Mouse (Mus musculus) cortical plate, adult 2 months (tissue): ENCODE measurements at regions not wholly inside any gene's neighbourhood (a gene's known extent, or its start where the extent isn't known, plus 50 kb on each side); places are given as distances from the start of the nearest gene placed in this dataset.

Experiments
- CTCF ChIP-seq: fragments of 200-500 bp; IDR thresholded peaks from 2 replicates; pipeline ENCODE4 v1.5.1; 2011; ENCODE audit warnings: mild to moderate bottlenecking, control low read depth, low read length; ENCODE audit not compliant: insufficient read depth; ENCODE audit errors: extremely low read depth
- POLR2A ChIP-seq: fragments of 200-500 bp; IDR thresholded peaks from 2 replicates; pipeline ENCODE4 v1.6.1; 2011; ENCODE audit warnings: mild to moderate bottlenecking, low read length, control low read depth; ENCODE audit not compliant: insufficient read depth; ENCODE audit errors: extremely low read depth

GRCm38 (mm10) chr8:8928074-8928862, 237.9 kb upstream of the Arglu1 start:
- TF ChIP-seq CTCF (no peak), POLR2A (no peak)
